Mouse (Mus musculus) lung, postnatal 36 days (tissue): Measurements from ENCODE around the gene Cadps2.

Source experiments
- DNase-seq: peaks from one replicate; pipeline ENCODE4 v3.0.0; 2022; ENCODE audit warnings: mixed read lengths

Gene Cadps2

DNA sequence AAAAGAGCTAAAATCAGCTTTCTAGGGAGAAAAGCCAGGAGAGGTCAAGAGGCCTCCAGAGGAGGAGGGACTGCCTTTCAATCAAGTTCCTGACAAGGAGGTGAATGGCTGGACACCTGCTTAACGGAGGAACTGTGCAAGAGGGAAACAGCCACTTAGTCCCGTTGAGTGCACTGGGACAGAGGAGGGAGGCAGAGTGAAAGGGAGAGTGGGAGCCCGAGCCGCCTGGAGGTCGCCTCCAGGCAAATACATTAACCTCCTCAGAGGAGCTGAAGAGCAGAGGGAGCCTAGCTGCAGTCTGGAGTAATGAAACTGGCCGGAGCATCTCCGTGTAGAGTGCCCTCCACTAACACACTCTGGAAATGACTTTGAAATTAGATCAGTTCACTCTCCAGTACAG is 485.7 kb downstream of the Cadps2 start:
- DNase-seq = no peak

DNA sequence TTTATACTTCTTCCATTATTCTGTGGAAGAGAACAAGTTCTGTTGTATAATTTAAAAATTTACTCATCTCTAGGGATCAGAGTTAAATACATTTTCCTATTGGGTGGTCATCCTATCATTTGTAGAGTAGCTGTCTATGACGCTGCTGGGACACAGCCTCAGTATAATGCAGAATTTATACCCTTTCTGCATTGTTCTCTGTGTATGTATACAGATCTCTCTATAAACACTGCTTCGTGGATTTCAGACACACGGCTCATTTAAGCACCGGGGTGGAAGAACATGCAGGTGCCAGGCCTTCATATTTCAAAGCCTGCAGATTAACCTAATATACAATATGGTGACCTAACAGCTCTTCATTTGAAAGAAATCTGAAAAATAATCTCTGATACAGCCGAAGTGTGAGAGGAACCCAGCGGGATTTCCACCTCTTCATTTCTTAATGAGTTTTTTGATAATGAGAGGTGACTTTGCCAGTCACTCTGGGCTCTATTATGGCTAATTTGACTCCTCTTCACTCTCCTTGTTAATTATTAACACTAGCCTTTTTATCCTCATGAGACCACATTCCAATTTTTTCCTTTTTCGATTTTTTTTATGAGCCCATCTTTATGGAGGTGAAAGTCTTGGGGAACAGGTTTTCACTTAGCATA is 501.7 kb downstream of the Cadps2 start:
- no peak for DNase-seq

DNA sequence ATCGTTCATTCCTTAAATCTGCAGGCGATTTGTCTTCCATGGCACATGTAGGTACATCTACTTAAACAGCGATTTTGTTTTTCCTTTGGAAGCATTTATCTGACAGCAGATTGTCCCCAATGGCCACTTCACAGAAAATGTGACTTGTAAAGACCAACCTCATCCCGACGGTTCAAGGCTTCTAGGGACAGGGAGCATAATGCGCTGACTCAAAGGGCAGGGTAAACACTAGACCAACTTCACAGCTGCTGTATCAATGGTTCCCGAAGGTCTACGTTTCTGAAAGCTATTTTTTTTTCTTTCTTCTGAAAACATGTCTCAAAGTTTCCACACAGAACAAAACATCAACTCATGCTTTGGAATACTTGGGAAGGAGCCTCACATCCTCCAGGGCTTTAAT is 524.3 kb downstream of the Cadps2 start:
- DNase-seq = no peak

DNA sequence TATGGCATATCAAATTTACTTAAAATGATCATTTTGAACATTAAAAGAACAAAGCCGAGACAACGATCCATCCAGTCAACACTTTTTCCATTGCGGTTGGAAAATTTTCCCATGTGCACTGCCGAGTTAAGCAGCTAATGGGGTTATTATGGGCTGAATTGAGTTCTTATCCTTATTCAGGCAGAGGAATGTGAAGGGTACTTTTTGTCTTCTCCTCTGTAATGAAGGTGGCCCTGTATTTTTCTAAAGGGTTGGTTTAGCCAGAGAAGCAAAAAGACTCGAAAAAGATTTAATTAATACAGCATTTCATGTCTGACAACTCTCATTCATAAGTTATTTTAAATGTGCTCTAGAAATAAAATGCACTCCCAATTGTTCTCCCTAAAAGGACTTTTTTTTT is 524.9 kb downstream of the Cadps2 start:
- no peak for DNase-seq

DNA sequence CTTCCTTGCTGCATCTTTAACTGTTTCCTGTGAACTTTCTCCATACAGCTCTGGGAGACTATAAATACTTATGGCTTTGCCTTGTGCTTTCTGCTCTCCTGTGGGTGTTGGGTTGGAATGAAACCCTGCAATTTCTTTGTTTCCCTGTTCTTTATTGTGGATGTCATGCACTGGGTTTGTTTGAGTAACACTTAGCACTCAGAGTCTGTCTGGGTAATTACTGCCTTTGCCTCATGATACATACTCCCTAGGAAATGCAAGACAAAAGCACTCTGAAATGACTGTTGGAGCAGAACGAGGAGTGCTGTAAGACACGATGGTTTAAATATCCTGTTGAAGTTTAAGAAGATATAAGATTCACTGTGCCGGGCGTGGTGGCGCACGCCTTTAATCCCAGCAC is 533.2 kb downstream of the Cadps2 start:
- no peak for DNase-seq

DNA sequence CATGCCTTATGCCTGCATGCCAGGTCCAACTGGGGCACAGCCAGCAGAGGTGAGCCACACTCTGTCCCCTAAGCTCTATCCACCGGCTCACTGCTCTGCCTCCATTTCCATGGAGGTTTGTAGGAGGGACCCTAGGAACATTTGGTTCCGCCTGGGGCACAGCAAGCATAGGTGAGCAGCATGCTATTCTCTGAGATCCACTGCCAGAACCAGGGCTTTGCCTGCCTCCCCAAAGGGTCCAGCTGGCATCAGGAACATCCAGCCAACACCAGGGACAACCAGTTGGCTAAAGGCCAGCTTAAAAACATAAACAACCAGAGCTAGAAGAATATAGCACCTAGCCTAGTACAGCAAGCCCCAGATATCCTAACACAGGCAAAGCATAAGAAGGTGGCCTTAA is 540.6 kb downstream of the Cadps2 start:
- no peak for DNase-seq

DNA sequence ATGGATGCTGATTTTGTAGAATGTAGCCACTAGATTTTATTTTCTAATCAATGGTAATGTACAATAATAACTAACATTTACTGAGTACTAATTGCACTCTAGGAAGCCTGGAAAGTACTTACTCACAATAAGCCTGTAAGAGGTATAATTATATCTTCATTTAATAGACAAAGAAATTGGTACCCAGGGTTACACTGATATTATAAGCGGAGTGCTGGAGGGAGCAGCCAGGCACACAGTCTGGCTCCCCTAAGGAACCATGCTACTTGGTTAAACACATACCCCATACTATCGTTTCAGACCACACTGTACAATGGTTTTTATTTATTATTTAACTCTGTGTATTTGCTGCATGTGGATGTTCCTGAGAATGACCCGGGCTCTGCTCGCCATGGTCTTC is 544.5 kb downstream of the Cadps2 start:
- no peak for DNase-seq

DNA sequence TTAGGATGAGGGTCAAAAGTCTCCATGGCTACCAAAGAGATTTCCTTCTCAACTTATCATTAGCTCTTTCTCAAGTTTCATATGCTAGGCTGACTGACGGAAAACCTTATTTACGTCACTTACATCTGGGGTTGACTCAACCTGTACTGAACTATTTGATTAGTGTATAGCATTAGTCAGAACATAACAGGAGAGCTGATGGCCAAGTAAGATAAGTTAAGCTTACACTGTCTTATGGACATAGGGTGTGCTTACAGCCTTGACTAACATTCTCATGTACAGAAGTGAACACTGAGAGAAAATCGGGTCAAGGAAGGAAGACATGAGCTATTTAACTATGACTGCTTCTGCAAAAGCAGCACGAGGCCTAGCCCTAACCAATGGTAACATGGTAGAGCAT is 550.5 kb downstream of the Cadps2 start:
- DNase-seq = no peak

DNA sequence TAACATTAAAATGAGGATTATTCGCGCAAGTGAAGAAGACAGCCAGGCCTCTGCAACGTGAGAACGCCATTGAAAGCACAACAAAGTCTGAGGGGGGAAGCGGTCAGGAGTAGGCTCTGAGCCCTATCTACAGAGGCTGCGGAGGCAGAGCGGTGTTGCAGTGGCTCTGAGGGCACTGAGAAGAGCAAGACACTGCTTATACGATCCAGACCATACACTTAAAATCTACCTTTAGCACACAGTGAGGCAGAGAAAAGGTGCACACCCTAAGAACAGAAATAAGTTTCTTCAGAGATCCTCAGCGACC is 557.8 kb downstream of the Cadps2 start:
- DNase-seq = no peak

DNA sequence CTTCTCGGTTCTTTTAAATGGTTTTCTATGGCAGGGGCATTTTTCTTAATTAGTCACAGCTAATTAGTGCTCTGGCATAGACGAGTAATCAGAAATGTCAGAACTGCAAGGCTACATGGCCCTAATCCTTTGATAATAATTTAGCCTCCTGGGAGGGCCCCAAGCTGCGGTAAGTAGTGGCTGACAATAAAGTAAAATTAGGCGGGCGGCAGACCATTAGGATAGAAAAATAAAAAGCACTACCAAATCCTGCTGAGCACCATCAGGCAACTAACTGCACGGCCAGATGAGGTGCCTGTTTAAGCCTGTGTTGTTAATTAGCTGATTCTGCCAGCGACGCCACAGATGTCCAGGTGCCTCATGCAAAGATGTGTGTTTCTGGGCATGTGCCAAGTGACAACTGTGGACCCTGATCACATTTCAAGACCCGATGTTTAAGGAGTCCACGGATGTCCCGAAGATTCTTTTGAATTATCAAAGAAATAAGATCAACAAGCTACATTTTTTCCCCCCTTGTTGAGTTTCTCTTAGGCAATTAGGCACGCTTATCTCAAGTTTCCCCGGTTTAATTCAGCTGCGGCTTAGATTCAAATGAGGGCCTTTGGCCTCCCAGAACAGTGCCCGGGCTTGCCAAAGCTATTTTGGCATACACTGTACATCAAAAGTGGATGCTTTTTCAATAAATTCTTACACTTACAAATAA is 558.3 kb downstream of the Cadps2 start:
- DNase-seq = no peak

DNA sequence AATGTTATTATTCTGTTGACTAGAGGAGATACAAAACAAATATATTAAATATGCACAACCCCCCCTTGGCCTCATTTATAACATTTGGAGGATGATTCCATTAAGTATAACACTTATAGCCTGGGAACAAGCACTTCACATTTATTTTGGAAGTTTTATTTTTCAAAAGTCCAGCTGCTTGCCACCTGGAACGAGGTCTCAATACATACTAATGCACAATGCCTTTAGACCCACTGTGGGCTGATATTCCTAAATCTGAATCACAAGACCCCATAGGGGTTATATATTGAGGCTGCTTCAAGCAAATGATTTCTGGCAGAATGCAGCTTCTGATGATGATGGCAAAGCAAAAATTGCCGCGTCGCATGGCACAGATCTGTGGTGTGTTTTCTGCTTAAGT is 565.7 kb downstream of the Cadps2 start:
- no peak for DNase-seq

DNA sequence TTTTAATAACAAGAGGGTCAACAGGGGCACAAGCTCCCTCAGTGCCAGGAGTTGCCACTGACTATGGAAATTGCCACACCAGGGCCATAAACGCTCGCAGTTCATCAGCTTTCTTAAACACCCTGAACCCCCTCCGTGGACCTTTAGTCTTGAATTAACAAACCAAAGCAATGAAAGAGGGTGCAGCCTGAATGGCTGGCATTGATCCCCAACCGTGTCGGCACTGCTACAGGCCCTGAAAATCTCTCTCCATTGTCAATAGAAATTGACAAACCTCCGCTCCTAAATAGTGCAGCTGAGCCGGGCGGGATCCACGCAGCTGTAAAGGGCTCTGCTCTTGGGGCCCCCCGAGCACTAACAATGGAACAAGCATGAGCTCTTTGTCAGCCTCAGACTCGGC is 566.2 kb downstream of the Cadps2 start:
- no peak for DNase-seq

DNA sequence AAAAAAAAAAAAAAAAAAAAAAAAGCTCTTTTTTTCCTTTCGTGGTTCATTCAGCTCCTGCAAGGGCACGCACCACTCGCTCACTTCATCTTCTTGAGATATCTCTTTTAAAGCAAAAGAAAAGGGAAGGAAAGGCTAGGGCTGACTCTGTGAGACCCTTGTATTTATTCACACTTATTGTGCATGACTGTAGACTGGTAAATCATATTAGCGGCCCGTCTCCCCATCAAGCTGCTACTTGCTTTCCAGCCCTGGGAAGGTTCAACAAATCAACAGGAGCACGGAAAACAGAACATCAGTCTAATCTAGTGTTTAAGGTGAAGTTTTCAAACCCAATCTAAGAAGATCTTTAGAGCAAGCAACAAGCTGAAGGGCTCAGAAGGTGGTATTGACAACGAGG is 566.7 kb downstream of the Cadps2 start:
- no peak for DNase-seq

DNA sequence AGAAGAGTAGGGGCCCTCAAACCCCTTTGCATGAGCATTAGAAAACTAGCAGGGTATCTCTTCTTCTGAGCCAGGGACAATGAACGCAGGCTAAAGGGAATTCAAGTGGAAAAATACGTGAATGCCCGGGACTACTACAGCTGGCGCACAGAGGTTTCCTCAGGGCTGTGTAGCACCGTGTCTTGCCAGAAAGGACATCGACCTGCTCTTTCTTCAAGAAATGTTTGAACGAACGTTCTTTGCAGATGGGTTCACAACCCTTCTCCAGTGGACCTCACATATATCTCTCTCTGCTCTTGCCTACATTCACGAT is 578.5 kb downstream of the Cadps2 start:
- no peak for DNase-seq

DNA sequence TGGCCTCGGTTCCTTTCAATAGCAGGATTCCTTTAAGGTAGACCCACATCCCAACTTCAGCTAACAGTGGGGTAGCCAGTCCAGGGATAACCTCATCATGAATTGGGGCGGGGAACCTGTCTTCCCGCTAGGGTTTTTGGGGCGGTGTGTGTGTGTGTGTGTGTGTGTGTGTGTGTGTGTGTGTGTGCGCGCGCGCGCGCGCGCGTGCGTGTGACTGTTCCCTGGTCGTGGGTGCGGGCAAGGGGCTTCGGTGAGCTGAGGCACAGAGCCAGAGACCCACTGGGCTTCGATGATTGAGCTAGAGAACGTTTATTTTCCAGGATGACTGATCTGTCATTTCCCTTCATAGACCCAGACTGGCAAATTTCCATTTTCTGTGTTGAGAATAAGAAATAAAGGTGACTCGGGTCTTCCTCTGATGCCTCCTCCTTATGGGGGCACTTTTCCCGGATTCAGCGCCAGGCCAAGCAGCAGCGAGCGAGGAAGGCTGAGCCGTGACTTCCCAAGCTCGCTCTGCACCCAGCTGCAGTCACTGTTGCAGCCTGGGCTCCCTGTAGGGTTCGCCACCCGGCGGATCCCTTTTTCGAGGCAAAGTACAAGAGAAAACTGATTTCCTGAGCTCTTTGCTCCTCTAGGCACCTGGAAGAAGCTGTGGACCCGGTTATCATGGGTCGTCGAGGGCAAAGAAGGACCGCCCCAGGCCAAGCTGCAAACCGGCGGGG is 579.0 kb downstream of the Cadps2 start:
- no peak for DNase-seq

DNA sequence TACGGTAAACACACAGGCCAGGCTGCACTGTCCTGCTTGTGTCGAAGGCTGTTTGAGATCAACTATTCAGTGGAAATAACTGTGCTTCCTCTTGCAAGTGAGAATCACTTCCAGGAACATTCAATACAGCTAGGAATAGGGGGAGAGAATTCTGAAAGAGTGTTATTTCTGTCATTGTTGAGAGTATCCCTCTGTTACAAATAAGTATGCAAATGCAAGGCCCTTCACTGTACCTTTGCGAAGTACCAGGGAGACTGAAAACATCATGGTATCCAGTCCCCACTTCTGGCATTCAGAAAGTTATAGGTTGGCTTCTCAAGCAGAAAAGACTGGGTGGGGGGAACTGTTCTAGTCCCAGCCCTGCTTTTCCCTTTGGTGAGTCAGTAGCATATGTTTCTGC is 581.2 kb downstream of the Cadps2 start:
- no peak for DNase-seq

DNA sequence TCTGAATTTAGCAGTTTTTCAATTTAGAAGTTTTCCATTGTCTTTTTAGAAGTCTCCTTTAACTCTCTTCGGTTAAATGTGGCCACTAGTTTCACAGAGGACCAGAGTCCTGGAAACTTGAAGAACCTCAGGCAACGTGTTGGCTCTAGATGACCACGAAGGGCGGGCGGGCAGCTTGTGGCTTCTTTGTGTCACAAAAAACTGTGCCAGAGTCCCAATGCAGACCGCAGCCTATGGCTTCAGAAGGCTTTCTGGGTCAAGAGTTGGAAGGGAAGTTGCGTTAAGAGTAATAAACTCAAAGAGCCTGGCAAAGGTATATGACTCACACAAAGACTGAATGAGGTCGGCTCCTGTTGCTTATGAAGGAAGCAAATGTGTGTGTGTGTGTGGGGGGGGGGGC is 584.1 kb downstream of the Cadps2 start:
- no peak for DNase-seq

DNA sequence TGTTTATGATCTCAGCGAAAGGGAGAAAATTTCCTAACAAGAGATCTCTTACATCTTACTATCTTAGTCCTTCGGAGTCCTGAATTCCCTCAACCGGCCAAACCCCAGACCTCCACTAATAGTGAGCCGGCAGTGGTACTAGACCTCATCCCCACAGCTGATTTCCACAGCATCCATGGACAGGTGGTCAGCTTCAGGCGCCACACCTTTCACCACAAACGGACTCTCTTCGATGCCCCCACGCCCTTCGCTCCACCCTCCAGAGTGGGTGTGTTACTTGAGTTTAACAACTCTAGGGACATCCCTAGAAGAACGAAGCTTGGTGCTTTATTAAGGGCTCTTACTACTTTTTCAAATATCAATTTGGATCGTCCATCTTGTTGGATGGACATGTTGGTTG is 584.6 kb downstream of the Cadps2 start:
- no peak for DNase-seq

DNA sequence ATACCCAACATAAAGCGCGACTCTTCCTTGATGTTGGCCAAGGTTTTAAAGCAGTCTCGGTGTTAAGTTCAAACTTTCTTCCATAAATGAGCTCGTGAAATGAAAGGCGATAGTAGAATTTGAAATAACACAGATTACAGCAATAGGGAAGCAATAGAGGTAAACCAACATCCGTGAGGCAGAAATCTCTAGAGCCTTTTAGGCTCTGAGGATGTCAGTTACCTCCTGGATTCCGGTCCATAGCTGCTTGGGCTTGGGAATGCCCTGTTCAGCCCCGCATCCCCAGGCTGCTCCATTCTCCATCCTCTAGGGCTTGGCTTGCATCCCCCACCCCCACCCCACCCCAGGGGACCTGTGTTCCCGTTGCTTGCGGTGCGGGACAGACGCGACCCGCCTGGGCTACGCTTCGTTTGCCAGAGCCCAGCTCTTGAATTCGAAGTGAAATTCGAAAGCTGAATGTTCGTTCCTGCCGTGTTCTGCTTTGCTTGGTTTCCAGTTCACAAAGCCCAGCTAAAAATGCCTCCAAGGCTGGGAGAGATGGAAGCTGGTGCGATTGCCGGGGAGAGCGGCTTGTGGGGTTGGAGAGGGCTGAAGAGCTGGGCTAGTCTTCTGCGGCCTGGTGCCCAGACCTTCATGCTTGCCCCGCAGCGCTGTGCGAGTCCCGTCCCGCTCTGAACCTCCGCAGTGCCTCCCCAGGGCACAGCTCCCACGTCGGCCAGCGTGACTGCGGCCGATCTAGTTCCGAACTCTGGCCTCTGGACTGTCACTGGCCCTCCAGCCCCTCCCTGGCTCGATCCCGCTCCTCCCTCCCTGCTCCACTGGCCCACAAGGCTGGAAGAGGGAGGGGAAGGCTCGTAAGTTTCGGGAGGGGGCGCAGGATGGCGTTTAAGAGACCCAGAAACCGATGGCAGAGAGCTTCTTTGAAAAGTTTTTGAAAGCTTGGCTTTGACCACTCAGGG is 585.6 kb downstream of the Cadps2 start:
- DNase-seq = no peak

DNA sequence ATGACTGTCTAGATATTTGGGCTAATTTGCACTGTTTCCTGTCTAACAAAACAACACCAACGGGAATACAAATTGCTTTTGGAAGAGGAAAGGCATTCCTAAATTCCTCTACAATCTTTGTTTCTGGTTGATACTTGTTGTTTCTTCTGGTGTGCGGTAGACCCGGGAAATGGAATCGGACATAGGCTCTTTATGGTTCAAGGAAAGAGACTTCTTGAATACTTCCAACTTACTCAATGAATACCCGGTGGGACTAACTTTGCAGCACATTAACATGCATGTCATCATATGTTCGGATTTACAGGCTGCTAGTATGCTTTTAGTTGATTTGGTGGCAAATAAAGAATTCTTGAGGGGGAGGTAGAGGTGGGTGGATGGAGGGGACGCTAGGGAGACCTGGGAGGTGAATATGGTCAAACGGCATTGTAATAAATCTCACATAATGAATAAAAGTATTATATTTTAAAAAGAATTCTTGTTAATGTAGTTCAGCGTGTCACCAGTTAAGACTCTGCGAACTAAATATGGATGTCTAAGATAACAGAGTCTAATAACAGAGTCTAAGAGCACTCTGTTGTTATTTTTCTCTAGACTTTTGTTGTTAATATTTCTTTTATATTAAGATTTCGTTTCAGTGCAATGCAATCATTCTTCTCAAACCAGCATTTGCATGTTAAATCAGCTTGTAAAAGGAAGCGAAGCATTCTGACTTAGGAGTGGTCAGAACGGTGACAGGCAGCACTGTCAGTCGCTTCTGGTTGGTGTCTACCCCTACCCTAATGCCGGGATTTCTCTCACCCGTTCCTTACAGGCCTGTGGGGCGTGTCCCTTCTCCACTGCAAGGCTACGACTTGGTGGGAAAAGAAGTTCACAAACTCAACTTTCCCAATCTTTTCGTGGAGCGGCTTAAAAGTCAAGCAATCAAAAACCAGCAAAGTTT is 586.8 kb downstream of the Cadps2 start:
- DNase-seq = no peak

DNA sequence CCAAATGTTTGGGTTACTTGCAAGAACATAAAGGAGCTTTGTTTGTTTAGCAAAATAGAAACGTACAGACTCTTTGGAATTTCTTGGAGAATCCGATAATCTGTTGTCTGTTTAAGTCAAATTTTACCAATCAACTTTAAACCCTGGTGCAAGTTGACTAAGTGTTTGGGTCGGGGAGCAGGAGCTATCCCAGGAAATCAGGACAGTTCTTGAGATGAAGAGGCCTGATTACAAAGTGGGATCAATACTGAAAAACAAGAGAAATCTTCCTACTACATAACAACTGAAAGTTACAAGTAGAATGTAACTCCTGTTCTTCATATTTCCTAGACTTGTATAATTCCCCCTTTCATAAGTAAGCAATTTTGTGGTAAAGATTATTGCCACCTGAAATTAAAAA is 587.8 kb downstream of the Cadps2 start:
- no peak for DNase-seq

DNA sequence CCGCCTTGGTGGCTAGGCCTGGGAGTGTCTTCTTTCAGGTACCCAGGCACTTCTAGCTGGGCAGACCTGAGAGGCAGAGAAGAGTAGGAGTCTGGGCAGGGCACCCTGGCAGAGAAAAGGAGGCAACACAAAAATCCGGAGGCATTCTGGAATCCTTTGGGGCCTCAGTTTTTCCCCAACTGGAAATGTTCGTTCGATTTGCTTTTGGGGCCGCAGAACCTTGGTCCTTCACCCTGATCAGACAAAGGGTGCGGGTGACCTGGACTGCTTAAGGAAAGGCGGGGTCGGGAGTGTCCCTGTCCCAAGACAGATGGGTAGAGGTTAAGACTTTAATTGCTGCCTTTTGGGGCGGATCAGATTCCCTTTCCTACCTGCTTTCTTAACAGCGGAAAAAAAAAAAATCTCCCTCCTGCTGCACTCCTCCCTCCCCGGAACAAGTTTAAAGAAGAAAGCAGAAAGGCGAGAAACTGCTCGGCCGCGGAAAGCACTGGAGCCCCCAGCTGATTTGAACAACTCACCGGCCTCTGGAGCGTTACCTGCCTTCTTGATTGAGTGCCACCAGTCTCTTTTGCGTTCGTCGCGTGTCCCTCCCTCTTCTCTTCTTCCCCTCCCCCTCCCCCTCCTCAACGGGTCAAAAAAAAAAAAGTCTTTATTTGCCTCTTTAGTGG is 588.8 kb downstream of the Cadps2 start:
- no peak for DNase-seq
